Mouse (Mus musculus): ENCODE results near the gene Myadml2. TPM values are rescaled to one million over a fixed set of nuclear protein-coding genes. Genes with fewer than 3 reads are reported as not detected.

The Myadml2 gene
- total RNA-seq, 2 experiments from 2014 or later = 1.4 to 3.8 TPM

- no peak for DNase-seq (ENCODE audit: low spot score in 2 of 2)
These were observed 34.4 kb downstream of the Myadml2 start for GRCm38 (mm10) chr11:120613481-120613972.

GRCm38 (mm10) chr11:120612763-120613162 lies 35.2 kb downstream of the Myadml2 start:
- no peak for DNase-seq (ENCODE audit: low spot score in 2 of 2)

- no peak for DNase-seq (ENCODE audit: low spot score in 2 of 2)
These were observed 37.4 kb downstream of the Myadml2 start for GRCm38 (mm10) chr11:120610477-120611046.

DNA sequence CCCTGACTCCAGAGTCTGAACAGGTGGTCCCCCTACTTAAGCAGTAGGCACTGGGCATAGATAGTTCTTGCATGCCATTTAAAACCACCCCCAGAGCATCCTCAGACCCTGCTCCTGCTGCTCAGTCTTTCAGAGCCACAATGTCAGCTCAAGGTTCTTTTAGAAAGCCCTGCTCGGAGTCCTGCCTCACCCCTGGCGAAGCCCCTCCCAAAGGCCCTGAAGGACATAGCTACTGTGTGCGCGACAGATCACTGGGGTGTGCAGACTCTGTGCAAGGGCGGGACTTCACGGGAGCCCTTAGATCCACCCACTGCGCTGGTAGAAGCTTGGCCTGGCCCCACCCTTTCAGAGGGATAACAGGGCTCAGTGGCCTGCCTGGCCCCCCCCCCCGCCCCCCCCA lies 38.7 kb downstream of the Myadml2 start:
- no peak for DNase-seq (ENCODE audit: low spot score in 2 of 2)

DNA sequence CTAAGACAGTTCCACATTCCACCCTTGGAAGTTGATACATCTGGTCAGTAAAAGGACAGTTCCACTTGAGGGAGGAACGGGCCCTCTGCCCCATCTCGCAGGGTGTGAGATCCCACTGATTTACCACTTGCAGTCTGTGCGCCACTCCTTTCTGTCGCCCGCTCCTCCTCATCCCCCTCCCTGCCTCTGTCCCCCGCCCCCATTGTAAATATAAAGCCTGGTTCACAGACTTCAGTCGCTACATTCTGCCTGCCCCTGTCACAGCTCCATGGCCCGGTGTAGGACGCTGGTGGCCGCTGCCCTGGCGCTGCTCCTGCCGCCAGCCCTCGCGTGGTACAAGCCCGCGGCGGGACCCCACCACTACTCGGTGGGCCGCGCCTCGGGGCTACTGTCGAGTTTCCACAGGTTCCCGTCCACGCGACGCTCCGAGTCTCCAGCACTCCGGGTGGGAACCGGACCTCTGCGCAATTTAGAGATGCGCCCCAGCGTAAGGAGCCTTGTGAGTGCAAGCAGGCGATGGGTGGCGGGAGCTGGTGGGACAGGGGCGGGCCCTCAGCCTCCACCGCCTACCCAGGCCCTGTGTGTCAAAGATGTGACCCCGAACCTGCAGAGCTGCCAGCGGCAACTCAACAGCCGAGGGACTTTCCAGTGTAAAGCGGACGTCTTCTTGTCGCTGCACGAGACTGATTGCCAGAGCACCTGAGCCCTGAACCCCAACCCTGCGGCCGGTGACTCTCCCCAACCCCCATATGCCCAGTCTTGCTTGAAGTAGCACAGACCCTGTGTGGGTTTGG lies 39.5 kb downstream of the Myadml2 start, which contains the start of gene Npb:
TSS of gene Npb (plus strand) at position 237 of the 794 bp plus-strand sequence.
- DNase-seq (ENCODE audit: low spot score in 2 of 2) = no peak

GRCm38 (mm10) chr11:120606764-120607163 lies 41.2 kb downstream of the Myadml2 start:
- no peak for DNase-seq (ENCODE audit: low spot score in 2 of 2)

DNA sequence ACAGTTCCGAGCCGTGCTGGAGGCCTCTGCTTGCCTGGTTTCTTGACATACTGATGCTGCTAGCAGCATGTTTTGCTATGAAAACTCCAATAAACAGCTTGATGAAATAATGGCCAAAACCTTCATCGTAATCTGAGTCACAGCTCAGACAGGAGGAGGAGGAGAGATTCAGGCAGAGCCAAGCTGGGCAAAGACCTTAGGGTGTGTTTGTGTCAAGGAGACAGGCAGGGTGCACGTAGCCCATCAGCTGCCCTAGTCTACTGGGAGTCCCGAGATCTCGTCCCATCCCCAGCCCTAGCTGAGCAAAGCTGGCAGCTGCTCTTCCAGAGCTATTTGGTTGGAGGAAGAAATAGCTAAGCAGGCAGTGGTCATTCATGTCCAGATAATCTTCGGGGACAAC lies 42.3 kb downstream of the Myadml2 start:
- DNase-seq (ENCODE audit: low spot score in 2 of 2) = no peak

DNA sequence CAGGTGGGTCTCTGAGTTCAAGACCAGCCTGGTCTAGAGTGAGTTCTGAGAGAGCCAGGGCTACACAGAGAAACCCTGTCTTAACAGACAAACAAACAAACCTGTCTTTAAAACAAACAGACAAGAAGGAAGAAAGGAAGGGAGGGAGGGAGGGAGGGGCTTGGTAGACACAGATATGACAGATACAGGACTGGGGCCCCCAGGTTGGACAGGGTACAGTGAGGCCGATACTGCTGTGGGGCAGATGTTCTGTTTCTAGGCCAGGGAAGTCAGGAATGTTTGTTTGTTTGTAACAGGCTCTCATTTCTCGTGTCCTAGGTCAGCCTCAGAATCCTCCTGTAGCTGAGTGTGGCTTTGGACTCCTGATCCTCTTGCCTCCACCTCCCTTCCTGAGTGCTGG lies 44.4 kb downstream of the Myadml2 start:
- DNase-seq (ENCODE audit: low spot score in 2 of 2) = no peak

- DNase-seq (ENCODE audit: low spot score in 2 of 2) = no peak
These were observed 47.2 kb downstream of the Myadml2 start for GRCm38 (mm10) chr11:120600716-120601115.

- DNase-seq (ENCODE audit: low spot score in 2 of 2) = no peak
These were observed 48.9 kb downstream of the Myadml2 start for GRCm38 (mm10) chr11:120598990-120599549.

DNA sequence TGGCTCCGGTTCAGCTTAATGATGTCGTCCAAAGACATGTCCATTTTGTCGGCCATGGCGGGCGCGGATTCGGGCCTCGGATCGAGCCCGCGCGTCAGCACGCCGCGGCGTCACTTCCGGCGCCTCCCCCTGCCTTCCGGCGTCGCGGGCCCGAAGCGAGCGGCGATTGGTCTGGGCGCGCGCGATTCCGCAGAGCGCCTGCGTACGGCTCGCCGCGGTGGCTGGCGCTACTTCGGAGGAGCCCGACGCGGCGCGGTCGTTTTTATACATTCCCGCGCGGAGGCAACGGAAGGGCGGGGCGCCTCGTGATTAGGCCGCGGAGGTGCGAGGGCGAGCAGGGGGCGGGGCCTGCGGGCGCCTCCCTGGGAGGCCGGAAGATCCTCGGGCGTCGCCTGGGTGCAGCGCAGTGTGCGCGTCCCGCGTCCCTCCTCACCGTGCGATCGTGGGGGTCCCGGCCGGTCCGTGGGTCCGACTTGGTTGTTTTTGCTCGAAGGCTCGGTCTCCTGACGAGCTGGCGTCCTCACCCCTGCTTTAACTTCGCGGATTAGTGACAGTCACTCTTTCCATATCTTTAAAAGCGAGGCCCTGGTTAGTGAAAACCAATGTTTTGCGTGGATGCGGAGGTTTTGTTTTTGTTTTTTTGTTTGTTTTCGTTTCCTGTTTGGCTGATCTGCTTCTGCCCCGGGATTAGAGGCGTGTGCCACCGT lies 49.5 kb downstream of the Myadml2 start, which contains the start of the genes Alyref and Anapc11:
TSS of gene Alyref (minus strand) at position 83 of the 707 bp plus-strand sequence.
TSS of gene Anapc11 (plus strand) at position 139 of the 707 bp plus-strand sequence.
- peak; percentile 87 to 95 for DNase-seq (ENCODE audit: low spot score in 2 of 2)

DNA sequence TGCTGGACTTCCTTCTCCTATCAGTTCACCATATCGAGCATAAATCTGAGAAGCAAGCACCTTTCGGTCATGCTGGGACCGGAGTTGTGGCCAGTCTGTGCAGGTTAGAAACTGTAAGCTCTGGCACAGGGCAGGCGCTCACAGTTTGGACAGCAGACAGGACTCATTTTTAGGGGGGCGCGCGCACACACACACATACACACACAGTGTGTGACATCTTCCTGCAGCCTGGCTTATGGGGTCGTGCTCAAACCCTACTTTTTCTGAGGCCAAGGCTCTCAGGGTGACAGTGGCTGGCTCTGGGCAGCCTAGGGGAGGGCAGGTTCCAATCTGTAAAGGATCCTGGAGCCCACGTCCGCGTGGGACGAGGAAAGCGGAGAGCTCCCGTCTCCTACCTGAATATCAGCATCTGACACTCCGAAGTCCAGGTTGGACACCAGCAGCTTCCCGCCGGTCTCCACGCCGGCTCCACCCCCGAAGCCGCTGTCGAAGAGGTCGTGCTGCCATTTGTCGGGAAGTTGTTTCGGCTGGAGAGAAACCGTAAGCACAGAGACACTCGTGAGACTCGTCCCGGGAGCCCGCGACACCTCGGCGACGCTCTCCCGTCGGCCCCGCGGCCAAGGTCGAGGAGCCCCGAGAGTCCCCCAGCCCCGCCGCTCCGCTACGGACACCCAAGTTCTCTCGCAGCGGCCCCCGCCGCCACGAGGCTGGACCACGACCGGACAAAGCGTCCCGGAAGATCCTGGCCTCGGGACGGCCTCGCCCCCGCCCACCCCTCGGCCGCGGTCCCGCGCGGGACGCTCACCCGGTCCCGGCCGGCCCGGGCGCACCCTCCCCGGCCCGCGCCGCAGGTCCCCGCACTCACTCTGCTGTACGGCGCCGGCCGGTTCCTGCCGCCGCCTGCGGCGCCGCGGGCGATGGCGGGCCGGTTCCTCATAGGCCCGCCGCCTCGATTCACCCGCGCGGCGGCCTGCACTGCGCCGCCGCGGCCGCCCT lies 50.4 kb downstream of the Myadml2 start:
- no peak for DNase-seq (ENCODE audit: low spot score in 2 of 2)

Small RNA genes within 50 kb of the gene (microRNA-seq; reads per million reads assigned to microRNA genes)
- not detected for gene Mir6936

Other genes starting within 250 kb of the Myadml2 start
- 10 to 100 TPM; 76.3 to 77.5 TPM for gene Nploc4, start 210.4 kb downstream of the Myadml2 start, total RNA-seq (2021)
- 10 to 100 TPM in 1 of 2 experiments, 1 to 10 TPM in 1; 7.1 to 10.2 TPM for gene Tspan10, start 205.5 kb downstream of the Myadml2 start, total RNA-seq (2021)
- gene Pde6g, start 194.7 kb downstream of the Myadml2 start, total RNA-seq (2021) = under 1 TPM in 1 of 2 experiments, not detected in 1; 0.25 TPM
- gene Oxld1, start 190.1 kb downstream of the Myadml2 start, total RNA-seq (2021) = 10 to 100 TPM; 34.6 to 43.3 TPM
- 10 to 100 TPM; 19.0 to 21.4 TPM for gene Ccdc137, start 190.0 kb downstream of the Myadml2 start, total RNA-seq (2021)
- 10 to 100 TPM; 24.4 to 26.8 TPM for gene Arl16, start 180.6 kb downstream of the Myadml2 start, total RNA-seq (2021)
- 100 to 1,000 TPM; 105 to 107 TPM for gene Mrpl12, start 163.5 kb downstream of the Myadml2 start, total RNA-seq (2021)
- gene Slc25a10, start 156.3 kb downstream of the Myadml2 start, total RNA-seq (2021) = 100 to 1,000 TPM; 102 to 103 TPM
- 1 to 10 TPM; 2.5 to 9.8 TPM for gene Gcgr, start 117.5 kb downstream of the Myadml2 start, total RNA-seq (2021)
- gene Mcrip1, start 98.4 kb downstream of the Myadml2 start, total RNA-seq (2021) = 10 to 100 TPM; 80.6 to 84.2 TPM
- gene Ppp1r27, start 97.0 kb downstream of the Myadml2 start, total RNA-seq (2021) = 1 to 10 TPM; 1.3 to 5.6 TPM
- 100 to 1,000 TPM; 531 to 539 TPM for gene P4hb, start 74.9 kb downstream of the Myadml2 start, total RNA-seq (2021)
- 100 to 1,000 TPM; 321 to 354 TPM for gene Arhgdia, start 66.5 kb downstream of the Myadml2 start, total RNA-seq (2021)
- 100 to 1,000 TPM; 136 to 169 TPM for gene Alyref, start 49.8 kb downstream of the Myadml2 start, total RNA-seq (2021)
- gene Anapc11, start 49.7 kb downstream of the Myadml2 start, total RNA-seq (2021) = 10 to 100 TPM; 87.4 to 90.7 TPM
- gene Npb, start 39.7 kb downstream of the Myadml2 start, total RNA-seq (2021) = 1 to 10 TPM; 2.4 to 5.4 TPM
- 100 to 1,000 TPM; 135 to 144 TPM for gene Pcyt2, start 30.2 kb downstream of the Myadml2 start, total RNA-seq (2021)
- gene Sirt7, start 22.9 kb downstream of the Myadml2 start, total RNA-seq (2021) = 10 to 100 TPM; 49.0 to 58.1 TPM
- gene Mafg, start 14.6 kb downstream of the Myadml2 start, total RNA-seq (2021) = 10 to 100 TPM; 51.4 to 56.0 TPM
- 1 to 10 TPM; 5.4 to 8.6 TPM for gene Pycr1, start 4.4 kb downstream of the Myadml2 start, total RNA-seq (2021)
- 10 to 100 TPM in 1 of 2 experiments, 1 to 10 TPM in 1; 8.6 to 14.8 TPM for gene Notum, start 13.0 kb upstream of the Myadml2 start, total RNA-seq (2021)
- gene Aspscr1, start 24.8 kb upstream of the Myadml2 start, total RNA-seq (2021) = 100 to 1,000 TPM; 108 to 110 TPM
- gene Cenpx, start 65.6 kb upstream of the Myadml2 start, total RNA-seq (2021) = 10 to 100 TPM; 49.5 to 52.5 TPM
- 10 to 100 TPM; 44.2 to 44.8 TPM for gene Lrrc45, start 65.8 kb upstream of the Myadml2 start, total RNA-seq (2021)
- 10 to 100 TPM; 12.7 to 17.4 TPM for gene Rac3, start 73.3 kb upstream of the Myadml2 start, total RNA-seq (2021)
- 10 to 100 TPM; 40.9 to 43.3 TPM for gene Dcxr, start 79.1 kb upstream of the Myadml2 start, total RNA-seq (2021)
- gene Cbr2, start 84.0 kb upstream of the Myadml2 start, total RNA-seq (2021) = 1 to 10 TPM; 7.4 to 7.8 TPM
- 10 to 100 TPM; 20.2 to 49.6 TPM for gene Hmga1b, start 114.6 kb upstream of the Myadml2 start, total RNA-seq (2021)
- 10 to 100 TPM; 18.9 to 22.7 TPM for gene Rfng, start 136.0 kb upstream of the Myadml2 start, total RNA-seq (2021)
- 100 to 1,000 TPM; 109 to 111 TPM for gene Gps1, start 136.1 kb upstream of the Myadml2 start, total RNA-seq (2021)
- gene Dus1l, start 148.2 kb upstream of the Myadml2 start, total RNA-seq (2021) = 10 to 100 TPM; 66.8 to 71.1 TPM
- gene Fasn, start 176.4 kb upstream of the Myadml2 start, total RNA-seq (2021) = 10 to 100 TPM; 86.7 to 96.3 TPM